Mouse (Mus musculus): ENCODE results near the gene Lnx1. TPM values are rescaled to one million over a fixed set of nuclear protein-coding genes. Genes with fewer than 3 reads are reported as not detected.

Lnx1 gene
- polyA plus RNA-seq, 1 experiment from 2014 or later: 0.34 TPM

- Histone ChIP-seq H3K4me2 (replicated peaks; ENCODE audit: low read depth, low read length) (no peak overlapping the region), H3K9ac (ENCODE audit: low read depth, low read length) (no peak overlapping the region), H3K36me3 (ENCODE audit: control insufficient read depth, insufficient read depth, low read length) (no peaks in the 10 kb centered on the region), H3K4me1 (replicated peaks; ENCODE audit: control insufficient read depth, insufficient read depth, low read length) (no peaks in the 10 kb centered on the region), H3K9me3 (ENCODE audit: control insufficient read depth, low read length) (no peaks in the 10 kb centered on the region), H3K27ac (ENCODE audit: low read depth, low read length) (no peak overlapping the region), H3K4me3 (ENCODE audit: low read depth, low read length) (no peak overlapping the region), H3K27me3 (ENCODE audit: control insufficient read depth, insufficient read depth, low read length) (no peaks in the 10 kb centered on the region)
- 77% methylated on average over 6 of the region's 6 CpGs for WGBS
- ATAC-seq (ENCODE audit: low FRiP score) (no peak), DNase-seq (ENCODE audit: low spot score) (no peak)
Observed at GRCm38 (mm10) chr5:74654527-74654926, 48.2 kb downstream of the Lnx1 start.

GRCm38 (mm10) chr5:74653766-74654165, 48.9 kb downstream of the Lnx1 start:
- no peak overlapping the region for H3K4me3 ChIP-seq (ENCODE audit: low read depth, low read length)
- no peak for ATAC-seq (ENCODE audit: low FRiP score)

GRCm38 (mm10) chr5:74649122-74649521, 53.6 kb downstream of the Lnx1 start:
- DNase-seq (ENCODE audit: low spot score) (no peak), ATAC-seq (ENCODE audit: low FRiP score) (no peak)
- Histone ChIP-seq H3K9ac (ENCODE audit: low read depth, low read length) (no peak overlapping the region), H3K36me3 (ENCODE audit: control insufficient read depth, insufficient read depth, low read length) (no peaks in the 10 kb centered on the region), H3K4me3 (ENCODE audit: low read depth, low read length) (no peak overlapping the region), H3K9me3 (ENCODE audit: control insufficient read depth, low read length) (no peaks in the 10 kb centered on the region), H3K4me2 (replicated peaks; ENCODE audit: low read depth, low read length) (no peak overlapping the region), H3K27ac (ENCODE audit: low read depth, low read length) (no peak overlapping the region), H3K4me1 (replicated peaks; ENCODE audit: control insufficient read depth, insufficient read depth, low read length) (no peaks in the 10 kb centered on the region), H3K27me3 (ENCODE audit: control insufficient read depth, insufficient read depth, low read length) (no peaks in the 10 kb centered on the region)
- 92% methylated on average over 1 of the region's 1 CpGs for WGBS

More at GRCm38 (mm10) chr5:74653766-74654165, 48.9 kb downstream of the Lnx1 start:
- WGBS: 91% methylated on average over 10 of the region's 10 CpGs
- H3K9me3 ChIP-seq (ENCODE audit: control insufficient read depth, low read length): no peaks in the 10 kb centered on the region
- H3K9ac ChIP-seq (ENCODE audit: low read depth, low read length): no peak overlapping the region
- no peaks in the 10 kb centered on the region for H3K4me1 ChIP-seq (replicated peaks; ENCODE audit: control insufficient read depth, insufficient read depth, low read length)
- DNase-seq (ENCODE audit: low spot score): no peak
- no peak overlapping the region for H3K4me2 ChIP-seq (replicated peaks; ENCODE audit: low read depth, low read length)
- no peak overlapping the region for H3K27ac ChIP-seq (ENCODE audit: low read depth, low read length)
- no peaks in the 10 kb centered on the region for H3K27me3 ChIP-seq (ENCODE audit: control insufficient read depth, insufficient read depth, low read length)
- no peaks in the 10 kb centered on the region for H3K36me3 ChIP-seq (ENCODE audit: control insufficient read depth, insufficient read depth, low read length)

DNA sequence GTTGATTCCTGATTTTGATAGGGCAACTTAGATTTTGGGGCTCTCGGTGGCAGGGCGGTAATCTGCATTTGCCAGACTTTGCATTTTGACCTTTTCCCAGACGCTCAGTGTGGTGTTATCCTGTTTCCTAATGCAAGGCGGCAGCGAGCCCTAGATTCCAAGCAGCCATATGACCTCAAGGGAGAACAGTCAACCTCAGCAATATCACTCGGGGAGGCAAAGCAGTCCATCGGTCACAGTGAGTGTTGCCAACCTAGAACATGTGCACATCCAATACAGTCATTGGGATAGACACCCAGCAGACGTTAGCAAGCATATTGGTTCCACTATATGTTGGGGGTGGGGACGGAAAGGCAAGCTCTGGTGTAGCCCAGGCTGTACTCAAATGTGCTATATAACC, 54.5 kb downstream of the Lnx1 start:
- WGBS: 83% methylated on average over 9 of the region's 9 CpGs
- no peak for DNase-seq (ENCODE audit: low spot score)
- Histone ChIP-seq H3K4me1 (replicated peaks; ENCODE audit: control insufficient read depth, insufficient read depth, low read length) (no peaks in the 10 kb centered on the region), H3K9me3 (ENCODE audit: control insufficient read depth, low read length) (no peaks in the 10 kb centered on the region), H3K27ac (ENCODE audit: low read depth, low read length) (no peak overlapping the region), H3K36me3 (ENCODE audit: control insufficient read depth, insufficient read depth, low read length) (no peaks in the 10 kb centered on the region), H3K4me2 (replicated peaks; ENCODE audit: low read depth, low read length) (no peak overlapping the region), H3K27me3 (ENCODE audit: control insufficient read depth, insufficient read depth, low read length) (no peaks in the 10 kb centered on the region), H3K4me3 (ENCODE audit: low read depth, low read length) (no peak overlapping the region), H3K9ac (ENCODE audit: low read depth, low read length) (no peak overlapping the region)
- ATAC-seq (ENCODE audit: low FRiP score): no peak

DNA sequence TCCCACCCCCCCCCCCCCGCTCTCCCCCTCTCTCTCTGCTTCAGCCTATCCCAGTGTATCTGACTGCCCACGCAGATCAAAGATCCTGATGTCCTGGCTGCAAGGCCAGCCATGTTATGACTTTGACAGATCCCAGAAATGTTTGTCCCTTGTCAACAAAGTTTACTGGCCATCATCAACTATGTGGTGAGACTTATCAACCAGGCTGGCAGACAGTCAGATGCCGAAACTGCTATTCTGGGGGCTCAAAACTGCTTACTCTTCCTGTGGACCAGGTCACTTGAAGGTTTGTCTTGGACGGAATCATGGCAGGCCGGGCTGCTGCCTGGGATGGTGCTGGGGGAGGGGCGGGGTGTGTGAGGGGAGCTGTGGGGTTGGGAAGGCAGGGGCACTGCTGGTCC, 55.1 kb downstream of the Lnx1 start:
- ATAC-seq (ENCODE audit: low FRiP score) (no peak), DNase-seq (ENCODE audit: low spot score) (no peak)
- Histone ChIP-seq H3K9me3 (ENCODE audit: control insufficient read depth, low read length) (no peaks in the 10 kb centered on the region), H3K27me3 (ENCODE audit: control insufficient read depth, insufficient read depth, low read length) (no peaks in the 10 kb centered on the region), H3K4me2 (replicated peaks; ENCODE audit: low read depth, low read length) (no peak overlapping the region), H3K36me3 (ENCODE audit: control insufficient read depth, insufficient read depth, low read length) (no peaks in the 10 kb centered on the region), H3K4me1 (replicated peaks; ENCODE audit: control insufficient read depth, insufficient read depth, low read length) (no peaks in the 10 kb centered on the region), H3K9ac (ENCODE audit: low read depth, low read length) (no peak overlapping the region), H3K4me3 (ENCODE audit: low read depth, low read length) (no peak overlapping the region), H3K27ac (ENCODE audit: low read depth, low read length) (no peak overlapping the region)
- 57% methylated on average over 5 of the region's 6 CpGs for WGBS

DNA sequence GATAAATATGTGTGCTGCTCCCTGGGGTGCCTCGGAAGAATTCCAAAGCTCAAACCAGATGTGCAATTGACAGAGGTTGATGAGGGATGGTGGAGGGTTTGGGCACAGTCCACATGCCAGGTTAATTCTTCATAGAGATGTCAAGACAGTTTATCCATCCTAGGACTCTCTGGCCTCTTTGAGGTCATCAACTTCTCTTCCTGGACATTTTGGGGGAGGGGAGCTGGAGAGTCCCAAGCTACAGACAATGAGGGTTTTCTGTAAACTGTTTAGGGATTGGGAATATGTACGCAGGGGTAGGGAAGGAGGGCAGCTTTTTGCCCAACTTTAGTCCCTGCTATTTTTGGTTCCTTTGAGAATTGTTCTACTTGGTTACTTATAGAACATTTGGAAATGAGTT, 60.4 kb downstream of the Lnx1 start:
- Histone ChIP-seq H3K4me2 (replicated peaks; ENCODE audit: low read depth, low read length) (no peak overlapping the region), H3K27ac (ENCODE audit: low read depth, low read length) (no peak overlapping the region), H3K9me3 (ENCODE audit: control insufficient read depth, low read length) (no peaks in the 10 kb centered on the region), H3K4me1 (replicated peaks; ENCODE audit: control insufficient read depth, insufficient read depth, low read length) (no peaks in the 10 kb centered on the region), H3K36me3 (ENCODE audit: control insufficient read depth, insufficient read depth, low read length) (no peaks in the 10 kb centered on the region), H3K9ac (ENCODE audit: low read depth, low read length) (no peak overlapping the region), H3K27me3 (ENCODE audit: control insufficient read depth, insufficient read depth, low read length) (no peaks in the 10 kb centered on the region), H3K4me3 (ENCODE audit: low read depth, low read length) (no peak overlapping the region)
- WGBS: 64% methylated on average over 2 of the region's 2 CpGs
- ATAC-seq (ENCODE audit: low FRiP score) (no peak), DNase-seq (ENCODE audit: low spot score) (no peak)

- H3K9ac ChIP-seq (ENCODE audit: low read depth, low read length): no peak overlapping the region
- DNase-seq (ENCODE audit: low spot score) (no peak), ATAC-seq (ENCODE audit: low FRiP score) (no peak)
- H3K27me3 ChIP-seq (ENCODE audit: control insufficient read depth, insufficient read depth, low read length): no peaks in the 10 kb centered on the region
- H3K27ac ChIP-seq (ENCODE audit: low read depth, low read length): no peak overlapping the region
- H3K4me1 ChIP-seq (replicated peaks; ENCODE audit: control insufficient read depth, insufficient read depth, low read length): no peaks in the 10 kb centered on the region
- no peak overlapping the region for H3K4me3 ChIP-seq (ENCODE audit: low read depth, low read length)
- no peaks in the 10 kb centered on the region for H3K36me3 ChIP-seq (ENCODE audit: control insufficient read depth, insufficient read depth, low read length)
- H3K4me2 ChIP-seq (replicated peaks; ENCODE audit: low read depth, low read length): no peak overlapping the region
- 63% methylated on average over 6 of the region's 6 CpGs for WGBS
- no peaks in the 10 kb centered on the region for H3K9me3 ChIP-seq (ENCODE audit: control insufficient read depth, low read length)
Observed at GRCm38 (mm10) chr5:74641000-74641399, 61.7 kb downstream of the Lnx1 start.

- Histone ChIP-seq H3K4me2 (replicated peaks; ENCODE audit: low read depth, low read length) (no peak overlapping the region), H3K4me3 (ENCODE audit: low read depth, low read length) (no peak overlapping the region), H3K27ac (ENCODE audit: low read depth, low read length) (no peak overlapping the region), H3K9me3 (ENCODE audit: control insufficient read depth, low read length) (no peaks in the 10 kb centered on the region), H3K4me1 (replicated peaks; ENCODE audit: control insufficient read depth, insufficient read depth, low read length) (no peaks in the 10 kb centered on the region), H3K36me3 (ENCODE audit: control insufficient read depth, insufficient read depth, low read length) (no peaks in the 10 kb centered on the region), H3K9ac (ENCODE audit: low read depth, low read length) (no peak overlapping the region), H3K27me3 (ENCODE audit: control insufficient read depth, insufficient read depth, low read length) (no peaks in the 10 kb centered on the region)
- WGBS: 89% methylated on average over 4 of the region's 4 CpGs
- DNase-seq (ENCODE audit: low spot score): no peak
- ATAC-seq (ENCODE audit: low FRiP score): no peak
Observed at GRCm38 (mm10) chr5:74640504-74640903, 62.2 kb downstream of the Lnx1 start.

DNA sequence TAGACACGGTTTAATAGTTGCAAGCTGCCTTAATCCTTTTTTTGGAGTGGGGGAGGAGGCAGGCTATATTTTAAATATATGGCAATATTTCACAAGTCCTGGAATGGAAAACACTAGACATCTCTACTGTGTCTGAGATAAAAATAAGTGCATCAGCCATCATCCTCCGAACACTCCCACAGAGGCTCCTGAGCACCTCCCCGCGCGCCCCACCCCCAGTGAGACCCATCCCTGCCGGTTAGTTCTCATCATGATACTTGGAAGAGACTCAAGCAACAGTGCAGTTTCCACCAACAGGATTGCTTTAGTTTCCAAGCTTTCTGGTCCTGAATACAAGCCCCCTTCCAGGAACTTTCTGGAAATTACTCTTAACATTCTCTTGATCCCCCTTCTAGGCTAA, 63.2 kb downstream of the Lnx1 start:
- H3K36me3 ChIP-seq (ENCODE audit: control insufficient read depth, insufficient read depth, low read length): no peaks in the 10 kb centered on the region
- no peak overlapping the region for H3K9ac ChIP-seq (ENCODE audit: low read depth, low read length)
- no peaks in the 10 kb centered on the region for H3K4me1 ChIP-seq (replicated peaks; ENCODE audit: control insufficient read depth, insufficient read depth, low read length)
- 93% methylated on average over 6 of the region's 6 CpGs for WGBS
- H3K4me2 ChIP-seq (replicated peaks; ENCODE audit: low read depth, low read length): no peak overlapping the region
- no peak overlapping the region for H3K4me3 ChIP-seq (ENCODE audit: low read depth, low read length)
- no peak for DNase-seq (ENCODE audit: low spot score)
- H3K9me3 ChIP-seq (ENCODE audit: control insufficient read depth, low read length): no peaks in the 10 kb centered on the region
- H3K27me3 ChIP-seq (ENCODE audit: control insufficient read depth, insufficient read depth, low read length): no peaks in the 10 kb centered on the region
- ATAC-seq (ENCODE audit: low FRiP score): no peak
- H3K27ac ChIP-seq (ENCODE audit: low read depth, low read length): no peak overlapping the region
